Mouse (Mus musculus): ENCODE measurements around the gene Mad2l2. TPM values are rescaled to one million over a fixed set of nuclear protein-coding genes. Genes with fewer than 3 reads are reported as not detected.

The Mad2l2 gene
- total and polyA plus RNA-seq, 2 experiments from 2014 or later: 56.5 to 102 TPM

DNA sequence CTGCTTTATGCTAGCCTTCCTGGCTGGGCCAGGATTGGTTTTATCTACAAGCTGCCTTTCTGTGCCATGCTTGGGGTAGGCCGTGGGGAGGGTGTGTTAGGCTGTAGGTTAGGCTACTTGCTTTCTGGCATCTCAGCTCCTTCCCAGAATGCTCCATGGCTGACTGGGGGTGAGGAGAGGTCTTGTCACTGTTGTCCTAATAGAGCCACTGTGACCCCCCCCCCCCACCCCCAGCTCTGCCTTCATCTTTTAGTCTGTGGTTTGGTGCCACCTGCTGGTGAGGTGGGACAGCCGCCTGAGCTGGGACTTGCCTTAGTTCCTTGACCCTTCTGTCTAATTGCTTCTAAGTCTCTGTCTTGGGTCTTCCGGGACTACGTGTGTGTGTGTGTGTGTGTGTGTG, 36.8 kb downstream of the Mad2l2 start:
- 11% methylated on average over 4 of the region's 4 CpGs for WGBS
- no peak overlapping the region for H3K4me3 ChIP-seq (ENCODE audit: low read length)
- ATAC-seq (peak; percentile 16), DNase-seq (ENCODE audit: low spot score) (peak; percentile 80)
- H3K4me2 ChIP-seq (ENCODE audit: low read depth, low read length): peak overlapping the region; percentile 36; the same call in 1 of the 2 replicates
- peak; percentile 72 for TF ChIP-seq CTCF (IDR thresholded peaks at IDR 0.05; ENCODE audit: low read depth)
- H3K9me3 ChIP-seq (ENCODE audit: low read length): no peaks in the 10 kb centered on the region
- peak overlapping the region; percentile 76; the same call in 1 of the 2 replicates for H3K27ac ChIP-seq
- H3K4me1 ChIP-seq (ENCODE audit: insufficient read depth, low read length): peaks cover 6% of the 10 kb centered on the region; the same call in 1 of the 2 replicates
- no peaks in the 10 kb centered on the region for H3K36me3 ChIP-seq (ENCODE audit: insufficient read depth, low read length)
- peaks cover 15% of the 10 kb centered on the region; the same call in 1 of the 2 replicates for H3K27me3 ChIP-seq (ENCODE audit: insufficient read depth, low read length)
- H3K9ac ChIP-seq (replicated peaks; ENCODE audit: low read length): 0 out of 2 replicates have a peak overlapping the region, but pooled peaks have one; percentile 3

DNA sequence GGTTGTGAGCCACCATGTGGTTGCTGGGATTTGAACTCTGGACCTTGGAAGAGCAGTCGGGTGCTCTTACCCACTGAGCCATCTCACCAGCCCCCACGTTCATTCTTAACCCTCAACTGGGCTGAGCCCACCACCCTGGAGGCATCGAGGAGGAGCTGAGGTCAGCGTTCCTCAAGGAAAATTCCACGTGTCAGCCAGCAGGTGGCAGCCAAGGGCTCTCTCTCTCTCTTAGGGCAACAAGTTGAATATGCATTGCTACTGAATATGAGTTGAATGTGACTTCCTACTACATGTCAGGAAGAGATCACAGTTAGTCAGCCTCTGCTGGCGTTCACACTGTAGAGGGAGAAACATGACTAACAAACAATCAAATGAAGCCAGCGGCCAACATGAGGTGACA, 38.1 kb downstream of the Mad2l2 start:
- Histone ChIP-seq H3K9me3 (ENCODE audit: low read length) (no peaks in the 10 kb centered on the region), H3K4me3 (ENCODE audit: low read length) (no peak overlapping the region), H3K9ac (replicated peaks; ENCODE audit: low read length) (no peak overlapping the region), H3K36me3 (ENCODE audit: insufficient read depth, low read length) (no peaks in the 10 kb centered on the region), H3K27ac (no peak overlapping the region), H3K27me3 (ENCODE audit: insufficient read depth, low read length) (0 out of 2 replicates have a peak, but pooled peaks cover 8% of the 10 kb centered on the region), H3K4me1 (ENCODE audit: insufficient read depth, low read length) (peaks cover 6% of the 10 kb centered on the region; the same call in 1 of the 2 replicates), H3K4me2 (ENCODE audit: low read depth, low read length) (no peak overlapping the region)
- DNase-seq (ENCODE audit: low spot score): peak; percentile 78
- 27% methylated on average over 7 of the region's 7 CpGs for WGBS
- no peak for ATAC-seq
- TF ChIP-seq CTCF (IDR thresholded peaks at IDR 0.05; ENCODE audit: low read depth): peak; percentile 87

DNA sequence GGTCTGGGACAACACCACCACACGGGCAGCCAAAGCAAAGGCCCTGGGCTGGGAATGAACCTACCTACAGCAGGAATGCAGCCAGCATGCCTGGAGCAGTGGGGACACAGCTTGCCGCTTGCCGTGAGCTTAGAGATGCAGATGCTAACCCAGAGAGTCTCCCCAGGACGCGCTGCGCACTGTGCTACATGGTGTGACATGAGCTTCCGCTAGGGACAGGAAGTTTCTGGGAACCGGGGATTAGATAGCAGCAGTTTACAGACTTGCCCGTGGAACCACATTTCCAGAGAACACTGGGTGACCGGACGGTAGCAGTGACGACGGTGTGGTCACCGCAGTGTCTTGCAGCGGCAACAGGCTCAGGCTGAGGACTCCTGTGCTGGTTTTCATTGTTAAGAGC, 39.4 kb downstream of the Mad2l2 start:
- Histone ChIP-seq H3K9ac (replicated peaks; ENCODE audit: low read length) (no peak overlapping the region), H3K4me1 (ENCODE audit: insufficient read depth, low read length) (peaks cover 10% of the 10 kb centered on the region), H3K36me3 (ENCODE audit: insufficient read depth, low read length) (no peaks in the 10 kb centered on the region), H3K9me3 (ENCODE audit: low read length) (no peaks in the 10 kb centered on the region), H3K27ac (no peak overlapping the region), H3K27me3 (ENCODE audit: insufficient read depth, low read length) (0 out of 2 replicates have a peak, but pooled peaks cover 9% of the 10 kb centered on the region), H3K4me2 (ENCODE audit: low read depth, low read length) (no peak overlapping the region), H3K4me3 (ENCODE audit: low read length) (no peak overlapping the region)
- ATAC-seq: no peak
- DNase-seq (ENCODE audit: low spot score): no peak
- 24% methylated on average over 15 of the region's 15 CpGs for WGBS
- no peak for TF ChIP-seq CTCF (IDR thresholded peaks at IDR 0.05; ENCODE audit: low read depth)

DNA sequence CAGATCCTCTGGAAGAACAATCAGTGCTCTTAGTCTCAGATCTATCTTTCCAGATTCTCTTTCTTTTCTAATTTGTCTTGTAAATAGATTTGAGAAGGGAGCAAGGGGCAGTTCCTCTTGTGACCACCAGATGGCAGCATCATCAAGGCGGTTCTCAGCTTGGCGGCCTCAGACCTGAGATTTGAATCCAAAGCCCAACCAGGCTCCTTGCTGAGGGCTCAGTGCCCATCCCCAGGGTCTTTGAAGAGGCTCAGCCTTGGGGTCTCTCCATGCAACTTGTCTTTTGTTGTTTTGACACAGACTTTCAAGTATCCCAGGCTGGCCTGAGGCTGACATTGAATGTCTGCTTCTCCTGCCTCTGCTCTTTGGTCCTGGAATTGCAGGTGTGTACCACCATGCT, 40.7 kb downstream of the Mad2l2 start:
- WGBS: 0% methylated on average over 2 of the region's 2 CpGs
- no peak for ATAC-seq

DNA sequence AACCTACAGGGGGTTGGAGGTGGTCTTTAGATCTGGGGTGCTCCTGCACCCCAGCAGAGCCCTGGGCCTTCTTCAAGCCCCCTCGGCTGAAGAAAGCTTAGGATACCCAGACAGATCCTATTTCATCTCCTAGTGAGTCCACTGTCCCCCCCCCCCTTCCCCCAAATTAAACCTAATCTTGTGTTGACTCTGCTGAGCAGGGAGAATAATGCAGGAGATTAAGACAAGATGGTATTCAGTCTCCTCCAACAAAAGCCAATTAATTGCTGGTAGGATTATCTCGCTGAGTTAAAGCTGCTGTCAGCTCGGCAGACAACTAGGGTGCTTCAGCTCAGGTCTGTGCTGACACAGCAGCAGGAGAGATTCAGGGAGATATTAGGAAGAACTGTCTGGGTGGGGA, 41.1 kb downstream of the Mad2l2 start:
- H3K27ac ChIP-seq: no peak overlapping the region

More for the DNA sequence above, 40.7 kb downstream of the Mad2l2 start:
- peak; percentile 76 for DNase-seq (ENCODE audit: low spot score)
- H3K27me3 ChIP-seq (ENCODE audit: insufficient read depth, low read length): peaks cover 11% of the 10 kb centered on the region; the same call in 1 of the 2 replicates
- peaks cover 10% of the 10 kb centered on the region for H3K4me1 ChIP-seq (ENCODE audit: insufficient read depth, low read length)
- H3K27ac ChIP-seq: no peak overlapping the region
- peak; percentile 98 for TF ChIP-seq CTCF (IDR thresholded peaks at IDR 0.05; ENCODE audit: low read depth)
- H3K9me3 ChIP-seq (ENCODE audit: low read length): no peaks in the 10 kb centered on the region
- no peaks in the 10 kb centered on the region for H3K36me3 ChIP-seq (ENCODE audit: insufficient read depth, low read length)
- H3K4me3 ChIP-seq (ENCODE audit: low read length): no peak overlapping the region
- no peak overlapping the region for H3K4me2 ChIP-seq (ENCODE audit: low read depth, low read length)
- H3K9ac ChIP-seq (replicated peaks; ENCODE audit: low read length): no peak overlapping the region

DNA sequence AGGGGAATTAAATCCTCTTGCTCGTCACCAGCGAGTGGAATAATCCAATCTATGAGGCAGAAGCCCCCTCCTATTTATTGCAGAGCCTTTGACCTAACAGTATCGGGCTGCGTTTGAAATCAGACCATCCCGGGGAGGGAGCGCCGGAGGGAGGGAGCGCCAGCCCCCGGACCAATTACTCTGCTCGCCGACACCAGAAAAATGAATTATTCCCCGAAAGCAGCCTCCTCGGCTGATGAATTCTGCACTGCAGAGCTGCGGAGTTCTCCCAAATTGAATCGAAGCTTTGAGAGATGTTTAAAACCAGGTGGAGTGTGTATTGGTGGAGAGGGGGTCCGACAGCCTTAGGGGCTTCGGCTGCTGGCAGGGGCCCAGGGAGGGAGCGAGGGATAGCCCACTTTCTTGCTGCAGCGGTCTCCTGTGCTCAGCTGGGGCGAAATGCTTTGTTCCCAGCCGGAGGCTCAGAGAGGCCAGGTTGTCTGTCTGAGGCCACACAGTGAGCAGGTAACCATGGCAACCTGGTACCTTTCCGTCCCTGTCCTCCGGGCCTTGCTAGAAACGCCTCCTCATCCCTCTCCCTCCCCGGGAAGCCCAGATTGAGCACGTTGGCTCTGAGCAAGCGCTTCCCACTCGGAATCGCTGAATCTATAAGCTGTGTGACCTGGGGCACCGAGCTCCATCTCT, 43.8 kb downstream of the Mad2l2 start:
- peak overlapping the region; percentile 51 for H3K27ac ChIP-seq
- H3K4me2 ChIP-seq (ENCODE audit: low read depth, low read length): peak overlapping the region; percentile 46
- peaks cover 4% of the 10 kb centered on the region; the same call in 1 of the 2 replicates for H3K27me3 ChIP-seq (ENCODE audit: insufficient read depth, low read length)
- H3K36me3 ChIP-seq (ENCODE audit: insufficient read depth, low read length): no peaks in the 10 kb centered on the region
- H3K4me1 ChIP-seq (ENCODE audit: insufficient read depth, low read length): peaks cover 6% of the 10 kb centered on the region; the same call in 1 of the 2 replicates
- peak; percentile 71 for DNase-seq (ENCODE audit: low spot score)
- H3K9me3 ChIP-seq (ENCODE audit: low read length): no peaks in the 10 kb centered on the region
- peak; percentile 36 for ATAC-seq
- no peak for TF ChIP-seq CTCF (IDR thresholded peaks at IDR 0.05; ENCODE audit: low read depth)
- peak overlapping the region; percentile 26 for H3K4me3 ChIP-seq (ENCODE audit: low read length)
- 1% methylated on average over 30 of the region's 30 CpGs for WGBS
- peak overlapping the region; percentile 31 for H3K9ac ChIP-seq (replicated peaks; ENCODE audit: low read length)

More for the DNA sequence above, 41.1 kb downstream of the Mad2l2 start:
- Histone ChIP-seq H3K4me1 (ENCODE audit: insufficient read depth, low read length) (peaks cover 9% of the 10 kb centered on the region), H3K27me3 (ENCODE audit: insufficient read depth, low read length) (peaks cover 7% of the 10 kb centered on the region; the same call in 1 of the 2 replicates), H3K9me3 (ENCODE audit: low read length) (no peaks in the 10 kb centered on the region), H3K4me3 (ENCODE audit: low read length) (no peak overlapping the region), H3K4me2 (ENCODE audit: low read depth, low read length) (no peak overlapping the region), H3K36me3 (ENCODE audit: insufficient read depth, low read length) (no peaks in the 10 kb centered on the region), H3K9ac (replicated peaks; ENCODE audit: low read length) (no peak overlapping the region)
- no peak for TF ChIP-seq CTCF (IDR thresholded peaks at IDR 0.05; ENCODE audit: low read depth)
- WGBS: 47% methylated on average over 3 of the region's 3 CpGs
- no peak for ATAC-seq
- DNase-seq (ENCODE audit: low spot score): no peak

Measured in hindbrain, postnatal 0 days (tissue).